Mouse (Mus musculus): ENCODE measurements around the gene Ak8. TPM values are rescaled to one million over a fixed set of nuclear protein-coding genes. Genes with fewer than 3 reads are reported as not detected.

Ak8 gene
- polyA plus RNA-seq, 1 experiment, result 4.2 TPM

DNA sequence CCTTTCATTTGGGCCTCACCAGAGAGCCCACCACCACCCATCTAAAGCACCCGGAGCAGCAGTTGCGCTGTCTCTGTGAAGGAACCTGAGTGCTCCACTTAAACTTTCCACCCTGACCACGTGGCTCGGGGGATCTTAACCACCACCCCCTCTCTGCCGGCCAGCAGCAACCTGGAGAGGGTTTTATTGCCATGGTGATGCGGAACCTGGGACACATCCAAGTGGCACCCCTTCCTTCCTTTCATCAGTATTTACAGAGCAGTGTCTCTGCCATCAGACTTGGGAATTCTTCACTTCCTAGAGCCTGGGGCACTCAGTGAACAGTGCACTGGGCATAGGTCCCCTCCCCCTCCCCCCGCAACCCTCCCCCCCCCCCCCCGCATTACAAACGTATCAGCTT, 23.9 kb downstream of the Ak8 start:
- TF ChIP-seq CTCF (IDR thresholded peaks at IDR 0.05; ENCODE audit: insufficient read depth, low read length), result no peak
- TF ChIP-seq POLR2A (IDR thresholded peaks at IDR 0.05; ENCODE audit: borderline replicate concordance, extremely low read depth, low read depth, low read length), result no peak
- Histone ChIP-seq H3K4me1 (ENCODE audit: control insufficient read depth, insufficient read depth, low read length) (no peaks in the 10 kb centered on the region; the same call in 1 of the 2 replicates), H3K4me3 (replicated peaks; ENCODE audit: extremely low read depth, low read depth, low read length) (no peak overlapping the region)
- WGBS, result 22% methylated on average over 9 of the region's 9 CpGs
- no peak for DNase-seq

DNA sequence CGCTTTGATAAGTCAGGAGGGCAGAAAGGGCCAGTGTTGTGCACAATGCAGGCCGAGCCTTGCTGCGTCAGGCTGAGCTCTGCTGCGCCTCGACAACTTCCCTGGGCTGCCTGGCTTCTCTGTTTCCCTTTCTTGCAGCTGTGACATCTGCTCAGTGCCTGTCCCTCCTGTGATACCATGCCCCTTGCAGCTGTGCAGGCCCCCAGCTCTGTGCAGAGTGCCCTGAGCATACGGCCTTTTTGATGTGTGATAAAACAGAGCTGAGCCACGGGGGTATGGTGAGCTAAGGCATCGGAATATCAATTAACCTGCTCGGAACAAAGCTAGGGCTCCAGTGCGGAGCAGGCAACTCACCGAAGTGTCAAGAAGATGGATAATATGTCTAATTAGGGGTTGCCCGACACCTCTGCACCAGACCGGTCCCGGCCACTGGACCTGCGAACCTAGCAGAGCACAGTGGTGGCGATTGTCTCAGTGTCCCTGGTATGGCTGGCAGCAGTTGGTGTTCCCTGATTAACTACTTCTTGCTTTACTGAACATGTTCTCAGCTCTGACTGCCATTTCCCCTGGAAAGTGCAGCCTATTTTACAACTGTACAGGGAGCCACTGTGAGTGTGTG, 27.9 kb downstream of the Ak8 start:
- WGBS, result 71% methylated on average over 16 of the region's 16 CpGs
- Histone ChIP-seq H3K4me1 (ENCODE audit: control insufficient read depth, insufficient read depth, low read length) (no peaks in the 10 kb centered on the region; the same call in 1 of the 2 replicates), H3K4me3 (replicated peaks; ENCODE audit: extremely low read depth, low read depth, low read length) (no peak overlapping the region)
- DNase-seq, result no peak
- TF ChIP-seq POLR2A (IDR thresholded peaks at IDR 0.05; ENCODE audit: borderline replicate concordance, extremely low read depth, low read depth, low read length), result no peak

DNA sequence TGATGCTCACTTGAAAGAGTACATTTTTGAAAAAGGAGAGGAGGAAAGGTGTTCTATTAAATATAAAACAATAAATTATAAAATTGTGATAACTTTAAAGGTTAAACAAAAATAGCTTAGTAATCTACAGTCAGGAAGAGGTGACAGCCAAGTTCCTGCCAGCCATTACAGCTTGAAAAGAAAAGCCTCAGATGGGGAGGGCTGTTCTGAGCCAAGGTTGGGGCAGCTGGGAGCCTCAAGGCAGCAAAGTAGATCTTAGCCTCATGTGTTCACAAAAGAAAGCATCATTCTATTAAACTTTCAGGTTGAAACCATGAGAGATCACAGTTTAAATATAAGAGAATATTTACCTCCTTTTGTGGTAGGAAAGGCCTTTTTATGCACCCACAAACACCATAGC, 30.7 kb downstream of the Ak8 start:
- TF ChIP-seq POLR2A (IDR thresholded peaks at IDR 0.05; ENCODE audit: borderline replicate concordance, extremely low read depth, low read depth, low read length) (no peak), CTCF (IDR thresholded peaks at IDR 0.05; ENCODE audit: insufficient read depth, low read length) (no peak)
- Histone ChIP-seq H3K4me3 (replicated peaks; ENCODE audit: extremely low read depth, low read depth, low read length) (no peak overlapping the region), H3K4me1 (ENCODE audit: control insufficient read depth, insufficient read depth, low read length) (no peaks in the 10 kb centered on the region)
- DNase-seq, result no peak

- WGBS, result 82% methylated on average over 5 of the region's 5 CpGs
- DNase-seq, result no peak
- Histone ChIP-seq H3K4me3 (replicated peaks; ENCODE audit: extremely low read depth, low read depth, low read length) (no peak overlapping the region), H3K4me1 (ENCODE audit: control insufficient read depth, insufficient read depth, low read length) (no peaks in the 10 kb centered on the region)
- TF ChIP-seq POLR2A (IDR thresholded peaks at IDR 0.05; ENCODE audit: borderline replicate concordance, extremely low read depth, low read depth, low read length), result no peak
- TF ChIP-seq CTCF (IDR thresholded peaks at IDR 0.05; ENCODE audit: insufficient read depth, low read length), result no peak
These were observed 37.1 kb downstream of the Ak8 start for GRCm38 (mm10) chr2:28737112-28737511.

- 71% methylated on average over 5 of the region's 5 CpGs for WGBS
- Histone ChIP-seq H3K4me3 (replicated peaks; ENCODE audit: extremely low read depth, low read depth, low read length) (no peak overlapping the region), H3K4me1 (ENCODE audit: control insufficient read depth, insufficient read depth, low read length) (no peaks in the 10 kb centered on the region)
- no peak for DNase-seq
- no peak for TF ChIP-seq POLR2A (IDR thresholded peaks at IDR 0.05; ENCODE audit: borderline replicate concordance, extremely low read depth, low read depth, low read length)
- no peak for TF ChIP-seq CTCF (IDR thresholded peaks at IDR 0.05; ENCODE audit: insufficient read depth, low read length)
These were observed 40.2 kb downstream of the Ak8 start for GRCm38 (mm10) chr2:28740159-28740558.

DNA sequence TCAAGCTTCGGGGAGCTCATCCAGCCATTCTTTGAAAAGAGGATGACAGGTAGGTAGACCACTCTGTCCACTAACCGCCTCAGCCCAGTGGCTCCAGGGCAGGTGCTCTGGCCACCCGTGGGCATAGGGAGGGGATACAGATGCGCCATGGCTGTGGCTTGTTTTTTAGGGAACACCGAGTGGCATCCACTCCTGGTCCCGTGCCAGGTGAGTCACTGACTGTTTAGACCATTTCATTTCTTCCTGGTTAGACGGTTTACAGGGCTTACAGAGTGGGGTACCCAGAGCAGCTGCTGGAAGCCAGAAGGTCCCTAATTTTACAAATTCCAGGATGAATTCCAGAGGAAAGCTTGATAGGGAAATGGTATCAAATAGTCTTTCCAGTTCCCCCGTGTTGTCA, 42.7 kb downstream of the Ak8 start:
- WGBS, result 64% methylated on average over 8 of the region's 8 CpGs

DNA sequence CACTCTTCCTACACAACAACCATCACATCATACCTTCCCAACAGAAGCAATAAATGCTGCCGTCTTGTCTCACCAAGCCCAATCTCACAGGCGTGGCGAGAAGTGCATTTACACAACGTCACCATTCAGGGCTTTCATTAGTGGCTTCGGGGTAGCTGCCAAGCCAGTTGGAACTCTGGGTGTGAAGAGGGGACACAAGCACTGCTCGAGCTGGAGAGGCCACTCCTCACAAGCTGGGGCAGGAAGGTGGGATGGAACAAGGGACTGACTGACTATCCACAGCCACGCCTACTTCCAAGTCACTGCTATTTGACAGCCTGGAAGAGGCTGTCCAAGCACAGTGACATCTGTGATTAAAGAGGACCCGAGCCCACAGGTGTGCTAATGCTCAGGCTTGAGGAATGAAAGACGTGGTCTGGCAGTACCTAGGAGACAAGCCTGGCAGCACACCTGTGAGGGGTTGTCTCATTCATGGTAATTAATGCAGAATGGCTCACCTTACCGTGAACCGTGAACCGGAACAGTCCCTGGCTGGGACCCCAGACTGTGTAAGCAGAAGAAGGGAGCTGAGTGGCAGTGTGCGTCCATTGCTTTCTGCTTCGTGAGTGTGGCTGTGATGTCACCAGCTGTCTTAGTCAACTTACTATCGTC, 46.8 kb downstream of the Ak8 start:
- WGBS, result 55% methylated on average over 15 of the region's 15 CpGs
- Histone ChIP-seq H3K4me3 (replicated peaks; ENCODE audit: extremely low read depth, low read depth, low read length) (no peak overlapping the region), H3K4me1 (ENCODE audit: control insufficient read depth, insufficient read depth, low read length) (no peaks in the 10 kb centered on the region)
- no peak for TF ChIP-seq POLR2A (IDR thresholded peaks at IDR 0.05; ENCODE audit: borderline replicate concordance, extremely low read depth, low read depth, low read length)
- no peak for TF ChIP-seq CTCF (IDR thresholded peaks at IDR 0.05; ENCODE audit: insufficient read depth, low read length)
- DNase-seq, result peak; percentile 50

More for the DNA sequence above, 42.7 kb downstream of the Ak8 start:
- TF ChIP-seq CTCF (IDR thresholded peaks at IDR 0.05; ENCODE audit: insufficient read depth, low read length), result no peak
- TF ChIP-seq POLR2A (IDR thresholded peaks at IDR 0.05; ENCODE audit: borderline replicate concordance, extremely low read depth, low read depth, low read length), result no peak
- Histone ChIP-seq H3K4me1 (ENCODE audit: control insufficient read depth, insufficient read depth, low read length) (no peaks in the 10 kb centered on the region), H3K4me3 (replicated peaks; ENCODE audit: extremely low read depth, low read depth, low read length) (no peak overlapping the region)
- DNase-seq, result no peak

DNA sequence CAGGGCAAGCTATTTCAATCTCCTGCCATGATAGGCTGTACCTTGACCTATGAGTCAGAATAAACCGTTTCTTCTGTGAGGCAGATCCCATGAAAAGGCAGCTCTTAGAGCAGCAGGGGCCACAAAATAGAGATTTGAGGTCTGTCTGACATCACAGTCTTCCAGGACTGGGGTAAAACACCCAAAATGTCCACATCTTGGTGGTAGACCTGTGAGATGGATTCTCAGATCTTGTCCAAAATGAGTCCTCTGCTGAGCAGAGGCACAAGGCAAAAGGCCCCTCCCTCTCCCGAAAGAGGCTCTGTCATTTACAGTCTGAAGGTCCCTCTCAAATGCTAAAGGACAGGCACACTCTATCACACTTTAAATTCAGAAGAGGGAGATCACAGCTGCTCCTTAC, 47.7 kb downstream of the Ak8 start:
- TF ChIP-seq POLR2A (IDR thresholded peaks at IDR 0.05; ENCODE audit: borderline replicate concordance, extremely low read depth, low read depth, low read length) (no peak), CTCF (IDR thresholded peaks at IDR 0.05; ENCODE audit: insufficient read depth, low read length) (no peak)
- DNase-seq, result no peak
- WGBS, result 79% methylated on average over 2 of the region's 2 CpGs
- Histone ChIP-seq H3K4me1 (ENCODE audit: control insufficient read depth, insufficient read depth, low read length) (no peaks in the 10 kb centered on the region), H3K4me3 (replicated peaks; ENCODE audit: extremely low read depth, low read depth, low read length) (no peak overlapping the region)

DNA sequence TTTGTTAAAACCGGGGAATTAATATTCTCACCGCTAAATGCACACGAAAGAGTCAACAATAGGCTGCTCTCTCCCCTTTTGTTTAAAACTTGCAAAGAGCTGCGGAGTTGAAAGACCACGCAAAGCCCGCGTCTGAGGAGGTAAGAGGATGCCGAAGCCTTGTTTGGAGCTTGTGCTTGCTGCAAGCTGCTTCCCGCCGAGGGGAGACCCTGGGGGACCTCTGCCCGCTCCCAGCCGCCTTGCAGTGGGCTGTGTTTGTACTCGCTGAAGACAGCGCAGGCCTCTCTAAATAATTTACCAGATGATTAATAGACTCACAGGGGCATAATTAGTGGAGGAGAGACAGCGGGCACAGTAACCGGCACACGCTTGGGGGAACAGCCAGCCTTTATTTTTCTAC, 51.2 kb downstream of the Ak8 start:
- H3K4me3 ChIP-seq (replicated peaks; ENCODE audit: extremely low read depth, low read depth, low read length), result no peak overlapping the region
- TF ChIP-seq POLR2A (IDR thresholded peaks at IDR 0.05; ENCODE audit: borderline replicate concordance, extremely low read depth, low read depth, low read length), result no peak
- H3K4me1 ChIP-seq (ENCODE audit: control insufficient read depth, insufficient read depth, low read length), result no peaks in the 10 kb centered on the region
- DNase-seq, result no peak
- WGBS, result 3% methylated on average over 17 of the region's 17 CpGs

DNA sequence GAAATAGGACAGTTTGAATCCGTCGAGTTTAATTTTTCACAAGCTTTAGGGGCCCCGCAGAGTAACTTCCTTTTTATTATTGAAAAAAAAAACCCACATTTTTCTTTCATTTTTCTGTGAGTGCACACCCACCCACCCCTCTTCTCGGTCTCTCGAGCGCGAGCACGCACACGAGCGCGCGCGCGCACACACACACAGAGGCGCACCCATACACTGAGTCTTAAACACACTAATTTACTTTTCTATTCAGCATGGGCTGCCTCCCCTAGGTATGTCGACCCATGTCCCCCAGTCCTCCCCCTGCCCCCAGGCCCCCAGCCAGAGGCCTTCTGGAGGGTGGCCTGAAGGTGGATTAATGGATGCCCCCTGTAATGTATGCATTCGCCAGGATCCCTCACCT, 51.7 kb downstream of the Ak8 start:
- DNase-seq, result no peak
- Histone ChIP-seq H3K4me3 (replicated peaks; ENCODE audit: extremely low read depth, low read depth, low read length) (no peak overlapping the region), H3K4me1 (ENCODE audit: control insufficient read depth, insufficient read depth, low read length) (no peaks in the 10 kb centered on the region)
- no peak for TF ChIP-seq CTCF (IDR thresholded peaks at IDR 0.05; ENCODE audit: insufficient read depth, low read length)
- no peak for TF ChIP-seq POLR2A (IDR thresholded peaks at IDR 0.05; ENCODE audit: borderline replicate concordance, extremely low read depth, low read depth, low read length)
- 19% methylated on average over 17 of the region's 17 CpGs for WGBS
